Mouse (Mus musculus) midbrain, embryonic 11.5 days (tissue): Measurements from ENCODE around the gene Ralgps1. TPM values are rescaled to one million over a fixed set of nuclear protein-coding genes. Genes with fewer than 3 reads are reported as not detected.

Experiments
- ATAC-seq: fragments of 200-750 bp; cut with Nextera tagmentation; 2 replicates; pipeline ENCODE4 v1.8.0; 2017; ENCODE audit warnings: moderate TSS enrichment, moderate library complexity; ENCODE audit not compliant: low FRiP score
- DNase-seq: peaks from one replicate; pipeline ENCODE4 v3.0.0; 2015; ENCODE audit warnings: low spot score; ENCODE audit errors: missing footprints
- H3K27ac ChIP-seq: fragments of 300-500 bp; sonication (generic); 2 replicates; pipeline ENCODE4 v1.5.1; 2014; ENCODE audit warnings: low read depth, low read length
- H3K27me3 ChIP-seq: fragments of 300-500 bp; sonication (generic); 2 replicates; pipeline ENCODE4 v1.6.1; 2014; ENCODE audit warnings: mild to moderate bottlenecking, low read length, moderate library complexity, mixed read lengths; ENCODE audit not compliant: control insufficient read depth, insufficient read depth
- H3K36me3 ChIP-seq: fragments of 300-500 bp; sonication (generic); 2 replicates; pipeline ENCODE4 v1.6.1; 2014; ENCODE audit warnings: mild to moderate bottlenecking, low read length, moderate library complexity, mixed read lengths; ENCODE audit not compliant: control insufficient read depth, insufficient read depth
- H3K4me1 ChIP-seq: fragments of 300-500 bp; sonication (generic); 2 replicates; pipeline ENCODE4 v1.6.1; 2014; ENCODE audit warnings: low read length; ENCODE audit not compliant: control insufficient read depth, insufficient read depth
- H3K4me2 ChIP-seq: fragments of 300-500 bp; sonication (generic); 2 replicates; pipeline ENCODE4 v1.6.1; 2014; ENCODE audit warnings: mild to moderate bottlenecking, moderate library complexity
- H3K4me3 ChIP-seq: fragments of 300-500 bp; sonication (generic); 2 replicates; pipeline ENCODE4 v1.5.1; 2014; ENCODE audit warnings: low read depth, low read length
- H3K9ac ChIP-seq: fragments of 300-500 bp; sonication (generic); 2 replicates; pipeline ENCODE4 v1.6.1; 2014; ENCODE audit warnings: low read length
- H3K9me3 ChIP-seq: fragments of 300-500 bp; sonication (generic); 2 replicates; pipeline ENCODE4 v1.6.1; 2016; ENCODE audit warnings: low read length; ENCODE audit not compliant: control insufficient read depth
- WGBS: fragments of 180-500 bp; shearing (Covaris S2); extraction: QIAGEN DNeasy Blood & Tissue Kit; methylation state at CpG from one replicate; pipeline ENCODE4 v1.1.7; 2014; 5-methylcytosine and 5-hydroxymethylcytosine counted together
- polyA plus RNA-seq: library from polyadenylated mRNA; unstranded; fragments of >200 nt; fragmentation: Nextera tagmentation; extraction: Ambion mirVana; gene quantifications from 2 replicates; pipeline ENCODE4 v1.2.1, GENCODE M21; 2014

Ralgps1 gene
- polyA plus RNA-seq, 1 experiment from 2014 or later: 13.8 TPM

- no peak overlapping the region for H3K4me3 ChIP-seq
- 78% methylated on average over 9 of the region's 9 CpGs for WGBS
- DNase-seq (no peak), ATAC-seq (0 out of 2 replicates have a peak, but pooled peaks have one; percentile 34)
- H3K27me3 ChIP-seq: no peaks in the 10 kb centered on the region
- H3K36me3 ChIP-seq: no peaks in the 10 kb centered on the region
- peak overlapping the region; percentile 36; the same call in 1 of the 2 replicates for H3K27ac ChIP-seq
- H3K9me3 ChIP-seq: no peaks in the 10 kb centered on the region
- H3K4me2 ChIP-seq: no peak overlapping the region
- peaks cover 12% of the 10 kb centered on the region for H3K4me1 ChIP-seq
- no peak overlapping the region for H3K9ac ChIP-seq
These were observed 5.4 kb downstream of the Ralgps1 start for GRCm38 (mm10) chr2:33365703-33366471.

DNA sequence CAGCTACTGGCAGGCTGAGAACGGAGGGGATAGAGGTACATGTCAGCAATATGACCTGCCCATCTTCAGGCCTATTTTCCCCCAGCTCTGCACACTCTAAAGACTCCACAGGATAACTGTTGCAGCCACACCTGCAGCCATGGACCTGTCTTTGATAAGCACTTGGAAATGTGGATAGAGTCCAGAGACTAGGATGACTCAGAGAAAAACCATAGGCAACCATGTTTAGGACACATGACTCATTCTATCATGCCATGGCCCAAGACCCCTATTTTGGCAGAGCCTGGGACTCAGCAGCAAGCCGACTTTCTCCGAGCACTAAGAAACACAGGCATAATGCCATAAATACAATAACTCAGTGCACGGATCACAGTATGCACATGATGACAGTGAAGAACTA, 6.6 kb downstream of the Ralgps1 start:
- H3K36me3 ChIP-seq: no peaks in the 10 kb centered on the region
- no peak overlapping the region for H3K4me3 ChIP-seq
- no peak overlapping the region for H3K4me2 ChIP-seq
- DNase-seq (no peak), ATAC-seq (no peak)
- WGBS: 93% methylated on average over 4 of the region's 4 CpGs
- no peaks in the 10 kb centered on the region for H3K27me3 ChIP-seq
- no peak overlapping the region for H3K9ac ChIP-seq
- H3K9me3 ChIP-seq: no peaks in the 10 kb centered on the region
- H3K27ac ChIP-seq: no peak overlapping the region
- 0 out of 2 replicates have a peak, but pooled peaks cover 8% of the 10 kb centered on the region for H3K4me1 ChIP-seq

GRCm38 (mm10) chr2:33363890-33364289, 7.4 kb downstream of the Ralgps1 start:
- H3K27me3 ChIP-seq: no peaks in the 10 kb centered on the region
- no peak overlapping the region for H3K9ac ChIP-seq
- no peak overlapping the region for H3K4me2 ChIP-seq
- H3K36me3 ChIP-seq: no peaks in the 10 kb centered on the region
- DNase-seq (no peak), ATAC-seq (no peak)
- no peaks in the 10 kb centered on the region for H3K9me3 ChIP-seq
- 0 out of 2 replicates have a peak, but pooled peaks cover 8% of the 10 kb centered on the region for H3K4me1 ChIP-seq
- WGBS: 89% methylated on average over 4 of the region's 4 CpGs
- H3K4me3 ChIP-seq: no peak overlapping the region
- H3K27ac ChIP-seq: no peak overlapping the region

DNA sequence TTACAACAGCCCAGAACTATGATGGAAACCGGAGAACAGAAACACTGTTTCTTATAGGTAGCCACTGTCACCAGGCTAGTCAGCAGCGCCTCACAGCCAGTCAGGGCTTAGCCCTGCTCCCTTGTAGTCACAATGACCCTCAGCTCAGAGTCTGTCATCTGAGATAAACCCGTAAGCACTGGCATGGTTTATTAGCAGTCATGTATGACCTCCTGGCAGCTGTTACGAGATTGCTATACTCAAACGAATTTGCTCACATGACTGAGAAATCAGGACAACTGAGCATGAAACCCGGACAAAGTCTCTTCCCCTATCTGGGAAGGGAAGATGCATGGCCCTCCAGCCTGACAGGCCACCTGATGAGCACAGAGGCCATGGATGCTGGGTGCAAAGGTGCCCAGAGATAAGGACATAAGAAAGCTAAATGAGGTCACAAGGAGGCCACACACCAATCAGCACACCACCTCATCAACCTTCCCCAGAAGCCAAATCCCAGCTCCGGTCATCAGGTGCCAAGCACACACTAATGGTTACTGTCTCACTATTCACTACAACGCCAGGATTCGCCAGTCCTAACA, 10.1 kb downstream of the Ralgps1 start:
- H3K4me2 ChIP-seq: no peak overlapping the region
- DNase-seq (no peak), ATAC-seq (no peak)
- no peaks in the 10 kb centered on the region for H3K9me3 ChIP-seq
- H3K27ac ChIP-seq: no peak overlapping the region
- H3K4me3 ChIP-seq: no peak overlapping the region
- 0 out of 2 replicates have a peak, but pooled peaks cover 8% of the 10 kb centered on the region for H3K4me1 ChIP-seq
- H3K27me3 ChIP-seq: no peaks in the 10 kb centered on the region
- WGBS: 83% methylated on average over 9 of the region's 9 CpGs
- no peaks in the 10 kb centered on the region for H3K36me3 ChIP-seq
- H3K9ac ChIP-seq: no peak overlapping the region

DNA sequence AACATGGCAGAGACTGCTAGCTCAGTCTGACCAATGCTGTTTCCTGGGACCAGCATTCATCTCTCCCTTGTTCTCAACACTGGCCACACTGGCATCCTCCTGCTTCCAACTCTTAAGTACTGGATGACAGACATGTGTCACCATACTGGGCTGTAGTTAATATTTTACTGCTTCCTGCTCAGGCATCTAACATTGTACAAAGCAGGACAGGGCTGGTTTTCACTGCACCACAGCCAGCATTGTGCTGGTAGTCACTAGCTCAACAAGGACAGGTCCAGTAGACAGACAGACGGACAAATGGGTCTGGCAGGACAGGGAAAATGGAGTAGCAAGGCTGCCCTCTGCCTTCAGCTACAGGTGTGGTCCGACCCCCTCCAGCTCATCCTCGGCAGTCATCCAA, 10.7 kb downstream of the Ralgps1 start:
- 0 out of 2 replicates have a peak, but pooled peaks cover 3% of the 10 kb centered on the region for H3K4me1 ChIP-seq
- H3K4me2 ChIP-seq: no peak overlapping the region
- no peaks in the 10 kb centered on the region for H3K9me3 ChIP-seq
- ATAC-seq (no peak), DNase-seq (no peak)
- H3K27ac ChIP-seq: no peak overlapping the region
- H3K9ac ChIP-seq: no peak overlapping the region
- 85% methylated on average over 3 of the region's 3 CpGs for WGBS
- H3K4me3 ChIP-seq: no peak overlapping the region
- no peaks in the 10 kb centered on the region for H3K36me3 ChIP-seq
- no peaks in the 10 kb centered on the region for H3K27me3 ChIP-seq

DNA sequence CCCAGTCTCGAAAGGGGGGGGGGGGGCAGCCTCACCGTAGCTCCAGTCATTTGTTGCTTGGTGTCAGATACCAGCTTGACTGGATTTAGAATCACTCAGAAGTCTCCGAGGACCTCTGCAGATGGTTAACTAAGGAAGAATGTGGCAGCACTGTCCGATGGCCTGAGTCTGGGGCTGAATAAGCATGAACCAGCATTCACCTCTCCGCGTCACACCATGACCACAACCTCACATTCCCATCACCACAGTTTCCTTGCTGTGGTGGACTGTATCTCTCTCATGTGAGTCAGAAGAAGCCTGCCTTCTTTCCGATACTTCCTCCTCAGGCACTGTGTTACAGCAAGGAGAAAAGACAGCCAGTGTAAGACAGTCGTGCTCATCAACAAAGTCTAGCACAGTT, 12.1 kb downstream of the Ralgps1 start:
- DNase-seq: no peak

GRCm38 (mm10) chr2:33357250-33357838, 13.9 kb downstream of the Ralgps1 start:
- Histone ChIP-seq H3K4me1 (no peaks in the 10 kb centered on the region), H3K36me3 (no peaks in the 10 kb centered on the region), H3K9me3 (no peaks in the 10 kb centered on the region), H3K27me3 (no peaks in the 10 kb centered on the region), H3K4me2 (no peak overlapping the region), H3K4me3 (no peak overlapping the region), H3K27ac (no peak overlapping the region), H3K9ac (no peak overlapping the region)
- DNase-seq (peak; percentile 44), ATAC-seq (no peak)
- 84% methylated on average over 7 of the region's 7 CpGs for WGBS

More for the DNA sequence above, 12.1 kb downstream of the Ralgps1 start:
- no peak overlapping the region for H3K27ac ChIP-seq
- no peaks in the 10 kb centered on the region for H3K36me3 ChIP-seq
- 86% methylated on average over 8 of the region's 8 CpGs for WGBS
- no peak for ATAC-seq
- H3K27me3 ChIP-seq: no peaks in the 10 kb centered on the region
- H3K9me3 ChIP-seq: no peaks in the 10 kb centered on the region
- no peak overlapping the region for H3K4me2 ChIP-seq
- H3K4me3 ChIP-seq: no peak overlapping the region
- H3K9ac ChIP-seq: no peak overlapping the region
- H3K4me1 ChIP-seq: no peaks in the 10 kb centered on the region

DNA sequence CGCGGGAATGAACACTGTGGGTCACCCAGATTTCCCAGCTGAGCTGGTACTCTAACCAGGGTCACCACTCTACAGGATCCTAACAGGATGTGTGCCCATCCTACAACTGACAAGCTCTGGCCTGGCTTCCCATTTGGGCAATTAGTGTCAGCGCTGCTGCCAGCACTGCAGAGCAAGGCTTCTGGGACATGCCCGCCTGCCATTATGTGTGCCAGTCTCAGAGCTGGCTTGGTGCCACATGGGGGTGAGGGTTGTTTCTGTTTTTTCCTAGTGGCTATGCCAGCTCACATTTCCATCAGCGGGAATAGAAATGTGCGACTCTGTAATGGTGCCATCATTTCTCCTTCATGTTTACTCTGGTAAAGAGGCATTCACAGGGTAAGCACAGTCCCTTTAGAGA, 15.7 kb downstream of the Ralgps1 start:
- Histone ChIP-seq H3K9me3 (no peaks in the 10 kb centered on the region), H3K36me3 (no peaks in the 10 kb centered on the region), H3K9ac (no peak overlapping the region), H3K4me2 (no peak overlapping the region), H3K27me3 (no peaks in the 10 kb centered on the region), H3K4me3 (no peak overlapping the region), H3K27ac (no peak overlapping the region), H3K4me1 (no peaks in the 10 kb centered on the region)
- DNase-seq (peak; percentile 54), ATAC-seq (no peak)
- WGBS: 98% methylated on average over 6 of the region's 6 CpGs

DNA sequence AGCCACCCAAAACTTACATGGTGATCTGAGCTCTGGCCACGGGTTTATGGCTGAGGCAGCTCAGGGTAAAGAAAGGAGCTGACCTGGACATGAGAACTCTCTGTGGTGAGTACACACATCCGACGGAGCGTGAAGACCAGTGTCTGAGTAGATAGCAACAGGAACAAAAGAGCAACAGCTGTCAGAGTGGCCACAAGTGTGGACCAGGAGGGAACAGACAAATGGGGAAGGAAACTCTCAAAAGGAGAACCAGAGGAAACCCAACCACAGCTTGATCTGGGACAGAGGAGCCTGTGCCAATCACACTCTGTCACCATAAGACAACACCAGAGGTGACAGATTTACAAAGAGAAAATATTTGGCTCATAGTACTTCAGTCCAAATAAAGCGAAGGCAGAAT, 17.9 kb downstream of the Ralgps1 start:
- 57% methylated on average over 5 of the region's 5 CpGs for WGBS
- H3K27me3 ChIP-seq: no peaks in the 10 kb centered on the region
- no peak overlapping the region for H3K9ac ChIP-seq
- DNase-seq (peak; percentile 28), ATAC-seq (no peak)
- no peaks in the 10 kb centered on the region for H3K36me3 ChIP-seq
- H3K9me3 ChIP-seq: no peaks in the 10 kb centered on the region
- no peaks in the 10 kb centered on the region for H3K4me1 ChIP-seq
- no peak overlapping the region for H3K27ac ChIP-seq
- H3K4me2 ChIP-seq: no peak overlapping the region
- no peak overlapping the region for H3K4me3 ChIP-seq
